Mouse (Mus musculus) cerebellum, adult 2 months (tissue): Measurements from ENCODE around the gene Sh3bp2.

ENCODE experiments used
- CTCF ChIP-seq: fragments of 200-500 bp; IDR thresholded peaks from 2 replicates; pipeline ENCODE4 v1.5.1; 2011; ENCODE audit warnings: low read depth, mild to moderate bottlenecking, control low read depth, low read length, moderate library complexity, borderline replicate concordance; ENCODE audit not compliant: insufficient read depth
- POLR2A ChIP-seq: fragments of 200-500 bp; IDR thresholded peaks from 2 replicates; pipeline ENCODE4 v1.6.1; 2011; ENCODE audit warnings: low read length, control low read depth, borderline replicate concordance; ENCODE audit not compliant: insufficient read depth

DNA sequence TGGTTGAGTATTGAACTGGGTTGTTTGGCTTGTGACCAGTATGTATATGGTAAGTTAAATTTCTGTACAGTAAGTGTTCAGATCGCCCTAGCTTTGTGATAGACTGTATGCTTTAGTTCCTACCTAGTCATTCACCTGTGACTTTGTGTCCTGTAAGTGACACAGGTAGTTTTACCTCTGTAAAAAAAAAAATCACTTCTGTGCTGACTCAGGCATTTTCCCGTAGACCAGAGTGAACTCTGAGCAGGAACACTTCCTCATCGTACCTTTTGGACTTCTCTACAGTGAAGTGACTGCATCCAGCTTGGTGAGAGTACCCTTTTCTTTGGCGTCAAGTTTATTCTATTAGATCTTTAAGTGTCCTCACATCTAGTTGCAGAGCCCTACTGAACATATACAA is 84.3 kb downstream of the Sh3bp2 start:
- TF ChIP-seq POLR2A (no peak), CTCF (no peak)
